Mouse (Mus musculus): ENCODE measurements around the gene Smarcb1.

The Smarcb1 gene

GRCm38 (mm10) chr10:75932891-75933290, 11.5 kb upstream of the Smarcb1 start, which contains the start of gene Chchd10:
TSS of gene Chchd10 (plus strand) at chr10:75933130.
- DNase-seq, result no peak

GRCm38 (mm10) chr10:75932081-75932678, 10.8 kb upstream of the Smarcb1 start:
- DNase-seq, result peak; percentile 76

GRCm38 (mm10) chr10:75931311-75931710, 9.9 kb upstream of the Smarcb1 start:
- no peak for DNase-seq

- DNase-seq, result no peak
Measured at GRCm38 (mm10) chr10:75930304-75930703, 8.9 kb upstream of the Smarcb1 start.

GRCm38 (mm10) chr10:75926396-75926795, 5.0 kb upstream of the Smarcb1 start:
- no peak for DNase-seq

GRCm38 (mm10) chr10:75924324-75924723, 2.9 kb upstream of the Smarcb1 start:
- no peak for DNase-seq

- DNase-seq, result peak; percentile 36
Measured at GRCm38 (mm10) chr10:75921726-75922560, 526 bp upstream of the Smarcb1 start.

- no peak for DNase-seq
Measured at GRCm38 (mm10) chr10:75919026-75919425, 2.4 kb downstream of the Smarcb1 start.

GRCm38 (mm10) chr10:75916840-75917239, 4.6 kb downstream of the Smarcb1 start:
- no peak for DNase-seq

GRCm38 (mm10) chr10:75915557-75915956, 5.9 kb downstream of the Smarcb1 start:
- DNase-seq, result no peak

GRCm38 (mm10) chr10:75913013-75913589, 8.3 kb downstream of the Smarcb1 start:
- DNase-seq, result no peak

- DNase-seq, result no peak
Measured at GRCm38 (mm10) chr10:75910698-75911097, 10.7 kb downstream of the Smarcb1 start.

GRCm38 (mm10) chr10:75906882-75907281, 14.5 kb downstream of the Smarcb1 start:
- no peak for DNase-seq

- DNase-seq, result no peak
Measured at GRCm38 (mm10) chr10:75904391-75904790, 17.0 kb downstream of the Smarcb1 start.

GRCm38 (mm10) chr10:75898846-75899245, 22.6 kb downstream of the Smarcb1 start:
- DNase-seq, result no peak

- DNase-seq, result no peak
Measured at GRCm38 (mm10) chr10:75898039-75898564, 23.3 kb downstream of the Smarcb1 start.

GRCm38 (mm10) chr10:75897373-75897772, 24.0 kb downstream of the Smarcb1 start:
- DNase-seq, result peak; percentile 68

GRCm38 (mm10) chr10:75896208-75896607, 25.2 kb downstream of the Smarcb1 start:
- DNase-seq, result no peak

- no peak for DNase-seq
Measured at GRCm38 (mm10) chr10:75895730-75896129, 25.7 kb downstream of the Smarcb1 start.

GRCm38 (mm10) chr10:75894601-75895000, 26.8 kb downstream of the Smarcb1 start:
- no peak for DNase-seq

GRCm38 (mm10) chr10:75893089-75893750, 28.2 kb downstream of the Smarcb1 start, which contains the start of gene Derl3:
TSS of gene Derl3 (plus strand) at chr10:75893413.
- DNase-seq, result peak; percentile 93

GRCm38 (mm10) chr10:75889406-75890153, 31.8 kb downstream of the Smarcb1 start:
- DNase-seq, result no peak

Measured in liver (tissue).